In genomic region chr7:75610391-75610790, GRCm38 (mm10) we compare ENCODE assay signal across 8 mouse cellular contexts.
DNase-seq lines count a peak whose midpoint lies in the region; ATAC-seq and TF ChIP-seq lines count a peak whose summit lies in the region.
"Had no signal": no experiment of that assay in that cellular context is flagged by ENCODE, and none has a peak within 500 bp of the region (broad histone marks: within the 10 kb centered on the region; RNA-seq: fewer than 3 reads in every experiment).

No protein-coding gene starts in this region.

- H3K27me3 ChIP-seq in small intestine, adult 2 months (ENCODE audit: control insufficient read depth, insufficient read depth, low read length): no peaks in the 10 kb centered on the region
- H3K27me3 ChIP-seq in hindbrain, embryonic 13.5 days: no peaks in the 10 kb centered on the region
- H3K27me3 ChIP-seq in cerebellum, adult 2 months (ENCODE audit: control insufficient read depth, insufficient read depth, low read length): no peaks in the 10 kb centered on the region
- no peaks in the 10 kb centered on the region for H3K27me3 ChIP-seq in kidney, embryonic 14.5 days (ENCODE audit: control insufficient read depth, insufficient read depth, low read length)
- H3K27me3 ChIP-seq: neural tube, embryonic 13.5 days had no signal

- H3K9ac ChIP-seq in hindbrain, embryonic 13.5 days: no peak overlapping the region
- no peak overlapping the region for H3K9ac ChIP-seq in kidney, embryonic 14.5 days (ENCODE audit: low read depth, low read length)
- H3K9ac ChIP-seq: neural tube, embryonic 13.5 days had no signal

- TF ChIP-seq POLR2A in small intestine, adult 2 months (IDR thresholded peaks at IDR 0.05; ENCODE audit: low read depth, low read length): no peak; the same call in 1 of the 2 replicates
- TF ChIP-seq POLR2A in cerebellum, adult 2 months (IDR thresholded peaks at IDR 0.05; ENCODE audit: borderline replicate concordance, insufficient read depth, low read length): no peak

- no peak overlapping the region for H3K4me2 ChIP-seq in hindbrain, embryonic 13.5 days
- H3K4me2 ChIP-seq in kidney, embryonic 14.5 days (replicated peaks; ENCODE audit: low read depth, low read length): no peak overlapping the region
- H3K4me2 ChIP-seq: neural tube, embryonic 13.5 days had no signal

- H3K4me1 ChIP-seq in small intestine, adult 2 months (ENCODE audit: control insufficient read depth, insufficient read depth, insufficient read length, low read length): peaks cover 31% of the 10 kb centered on the region; the same call in 1 of the 2 replicates
- no peaks in the 10 kb centered on the region for H3K4me1 ChIP-seq in hindbrain, embryonic 13.5 days (replicated peaks)
- H3K4me1 ChIP-seq in cerebellum, adult 2 months (ENCODE audit: control insufficient read depth, insufficient read depth, low read length): no peaks in the 10 kb centered on the region
- H3K4me1 ChIP-seq in kidney, embryonic 14.5 days (ENCODE audit: control insufficient read depth, insufficient read depth, low read length): peaks cover 4% of the 10 kb centered on the region; the same call in 1 of the 2 replicates
- H3K4me1 ChIP-seq: neural tube, embryonic 13.5 days had no signal

- no peak for TF ChIP-seq CTCF in small intestine, adult 2 months (IDR thresholded peaks at IDR 0.05; ENCODE audit: extremely low read depth, insufficient read length, insufficient replicate concordance, low read depth, low read length)
- TF ChIP-seq CTCF in cerebellum, adult 2 months (IDR thresholded peaks at IDR 0.05; ENCODE audit: borderline replicate concordance, insufficient read depth, low read depth, low read length): no peak

- H3K4me3 ChIP-seq in small intestine, adult 2 months (ENCODE audit: low read depth, low read length): peak overlapping the region; percentile 53
- no peak overlapping the region for H3K4me3 ChIP-seq in hindbrain, embryonic 13.5 days
- no peak overlapping the region for H3K4me3 ChIP-seq in cerebellum, adult 2 months (replicated peaks; ENCODE audit: insufficient read depth, low read depth, low read length)
- no peak overlapping the region for H3K4me3 ChIP-seq in kidney, embryonic 14.5 days (ENCODE audit: low read length)
- H3K4me3 ChIP-seq: neural tube, embryonic 13.5 days had no signal

- H3K9me3 ChIP-seq in hindbrain, embryonic 13.5 days: no peaks in the 10 kb centered on the region
- H3K9me3 ChIP-seq in kidney, embryonic 14.5 days (ENCODE audit: control insufficient read depth, low read length): no peaks in the 10 kb centered on the region
- H3K9me3 ChIP-seq: neural tube, embryonic 13.5 days had no signal

- DNase-seq in CD4-positive, CD25-positive, alpha-beta regulatory T cell, adult 2 months (ENCODE audit: low read depth, low spot score): peak; percentile 86
- peak; percentile 55 for DNase-seq in large intestine, adult 2 months (ENCODE audit: low read depth, low spot score)
- DNase-seq in cerebellum, adult 2 months: no peak

- peak overlapping the region; percentile 94 for H3K27ac ChIP-seq in small intestine, adult 2 months (ENCODE audit: insufficient read depth, low read depth, low read length)
- H3K27ac ChIP-seq in hindbrain, embryonic 13.5 days: no peak overlapping the region
- no peak overlapping the region for H3K27ac ChIP-seq in cerebellum, adult 2 months (ENCODE audit: insufficient read depth, low read length)
- H3K27ac ChIP-seq in kidney, embryonic 14.5 days (ENCODE audit: low read depth, low read length): no peak overlapping the region
- H3K27ac ChIP-seq: neural tube, embryonic 13.5 days had no signal

- peak; percentile 61 for ATAC-seq in activated CD4-positive, CD25-positive, alpha-beta regulatory T cell, adult 4 months
- ATAC-seq in hindbrain, embryonic 13.5 days (ENCODE audit: low FRiP score): no peak
- ATAC-seq in kidney, embryonic 14.5 days (ENCODE audit: low FRiP score, low TSS enrichment): no peak

- WGBS in large intestine, adult 2 months: 20% methylated on average over 9 of the region's 9 CpGs
- WGBS in small intestine, adult 2 months: 18% methylated on average over 9 of the region's 9 CpGs
- 82% methylated on average over 9 of the region's 9 CpGs for WGBS in hindbrain, embryonic 13.5 days
- 78% methylated on average over 9 of the region's 9 CpGs for WGBS in cerebellum, adult 2 months
- WGBS in kidney, embryonic 14.5 days: 83% methylated on average over 9 of the region's 9 CpGs

- H3K36me3 ChIP-seq in small intestine, adult 2 months (ENCODE audit: control insufficient read depth, insufficient read depth, low read length): peaks cover 15% of the 10 kb centered on the region
- peaks cover 22% of the 10 kb centered on the region; the same call in 1 of the 2 replicates for H3K36me3 ChIP-seq in hindbrain, embryonic 13.5 days
- peaks cover 45% of the 10 kb centered on the region for H3K36me3 ChIP-seq in kidney, embryonic 14.5 days (ENCODE audit: control insufficient read depth, insufficient read depth, low read length)

Comparison
In these comparisons a context has a peak if more than half of its experiments do, and no peak if none do; other contexts are left out.
1. DNase-seq: peak in CD4-positive, CD25-positive, alpha-beta regulatory T cell, adult 2 months (single experiment) and large intestine, adult 2 months (single experiment); none in cerebellum, adult 2 months (0 of 2).